Mouse (Mus musculus): Measurements from ENCODE around the gene Gdf2.

Gene Gdf2

GRCm38 (mm10) chr14:33958186-33958585, 17.3 kb downstream of the Gdf2 start:
- no peak for DNase-seq

GRCm38 (mm10) chr14:33958841-33959240, 18.0 kb downstream of the Gdf2 start:
- no peak for DNase-seq

- DNase-seq: peak; percentile 56
These were observed 18.5 kb downstream of the Gdf2 start for GRCm38 (mm10) chr14:33959341-33959740.

- DNase-seq: no peak
These were observed 24.8 kb downstream of the Gdf2 start for GRCm38 (mm10) chr14:33965675-33966074.

DNA sequence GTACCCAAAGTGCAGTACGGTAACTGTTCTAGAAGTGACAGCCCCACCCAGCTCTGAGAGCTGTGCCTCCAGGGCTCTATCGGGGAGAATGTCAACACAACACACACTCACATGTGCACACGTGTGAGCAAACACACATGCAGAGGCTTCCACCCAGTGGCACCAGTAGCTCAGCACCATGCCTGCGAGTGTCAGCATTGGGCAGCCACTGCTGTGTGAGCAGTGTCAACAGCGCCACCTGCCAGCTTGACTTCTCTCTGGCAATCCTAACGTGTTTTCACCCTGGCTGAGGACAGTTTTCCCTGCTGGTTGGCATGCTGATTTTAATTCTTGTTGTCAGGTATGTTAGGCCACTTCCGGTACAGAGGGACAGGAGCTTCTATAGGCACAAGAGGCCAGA, 31.8 kb downstream of the Gdf2 start:
- peak; percentile 37 for DNase-seq

DNA sequence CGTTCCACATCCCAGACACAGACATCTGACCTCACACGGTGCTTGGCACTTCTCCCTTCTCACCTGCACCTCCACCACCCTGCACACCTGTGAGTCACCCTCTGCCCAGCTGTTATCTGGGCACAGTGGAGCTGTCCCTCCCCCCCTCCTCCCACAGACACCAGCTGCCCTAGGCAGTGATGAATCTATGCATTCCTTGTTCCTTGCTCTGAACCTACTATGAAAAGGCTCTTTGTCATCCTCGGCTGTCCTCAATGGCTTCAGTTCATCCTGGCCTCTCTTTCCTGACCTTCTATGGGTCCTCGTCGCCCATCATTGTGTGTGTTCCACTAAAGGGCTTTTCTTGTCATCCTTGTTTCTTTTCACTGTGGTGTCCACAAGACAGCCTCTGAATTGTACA, 33.9 kb downstream of the Gdf2 start:
- no peak for DNase-seq

- DNase-seq: peak; percentile 19
These were observed 36.9 kb downstream of the Gdf2 start for GRCm38 (mm10) chr14:33977748-33978147.

- peak; percentile 45 for DNase-seq
These were observed 37.8 kb downstream of the Gdf2 start, which contains the start of gene Zfp488 for GRCm38 (mm10) chr14:33978604-33979059. Zfp488 (minus strand) TSS chr14:33978764.

DNA sequence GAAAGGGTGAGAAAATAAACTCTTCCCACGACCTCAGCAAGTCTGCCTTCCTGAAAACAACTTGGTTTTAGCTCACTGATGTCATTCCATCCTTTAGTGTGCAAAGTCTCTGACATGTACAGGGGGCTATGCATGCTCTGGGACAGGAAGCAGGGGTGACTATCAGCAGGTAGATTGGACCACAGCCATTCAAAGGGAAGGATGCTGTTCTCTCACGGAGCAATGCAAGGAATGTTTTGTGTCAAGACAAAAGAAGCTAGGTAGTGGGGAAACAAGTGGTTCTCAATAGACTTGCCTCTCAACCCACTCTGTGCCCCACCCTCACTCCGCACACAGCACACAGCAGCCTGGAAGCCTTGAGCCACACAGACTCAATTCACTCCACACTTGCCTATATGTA, 48.4 kb downstream of the Gdf2 start:
- DNase-seq: no peak

DNA sequence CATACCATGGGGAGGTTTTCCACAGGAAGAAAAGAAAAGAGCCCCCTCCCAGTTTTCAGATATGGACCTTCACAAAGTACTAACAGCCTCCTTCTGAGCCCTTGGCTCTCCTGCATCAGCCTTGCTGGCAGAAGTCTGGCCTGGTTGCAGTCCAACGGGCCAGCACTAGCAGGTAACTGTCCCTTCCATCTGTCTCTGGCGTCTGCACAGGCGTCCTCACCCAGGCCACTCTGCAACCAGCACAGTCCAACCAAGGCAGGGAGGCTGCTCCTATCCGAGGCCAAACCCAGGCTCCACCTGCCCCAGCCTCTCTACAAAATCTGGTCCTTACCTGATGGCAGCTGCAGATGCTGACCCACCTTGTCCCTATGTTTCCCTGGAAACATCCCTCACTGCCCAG, 51.1 kb downstream of the Gdf2 start:
- DNase-seq: peak; percentile 90

GRCm38 (mm10) chr14:33993051-33993450, 52.2 kb downstream of the Gdf2 start:
- DNase-seq: no peak

DNA sequence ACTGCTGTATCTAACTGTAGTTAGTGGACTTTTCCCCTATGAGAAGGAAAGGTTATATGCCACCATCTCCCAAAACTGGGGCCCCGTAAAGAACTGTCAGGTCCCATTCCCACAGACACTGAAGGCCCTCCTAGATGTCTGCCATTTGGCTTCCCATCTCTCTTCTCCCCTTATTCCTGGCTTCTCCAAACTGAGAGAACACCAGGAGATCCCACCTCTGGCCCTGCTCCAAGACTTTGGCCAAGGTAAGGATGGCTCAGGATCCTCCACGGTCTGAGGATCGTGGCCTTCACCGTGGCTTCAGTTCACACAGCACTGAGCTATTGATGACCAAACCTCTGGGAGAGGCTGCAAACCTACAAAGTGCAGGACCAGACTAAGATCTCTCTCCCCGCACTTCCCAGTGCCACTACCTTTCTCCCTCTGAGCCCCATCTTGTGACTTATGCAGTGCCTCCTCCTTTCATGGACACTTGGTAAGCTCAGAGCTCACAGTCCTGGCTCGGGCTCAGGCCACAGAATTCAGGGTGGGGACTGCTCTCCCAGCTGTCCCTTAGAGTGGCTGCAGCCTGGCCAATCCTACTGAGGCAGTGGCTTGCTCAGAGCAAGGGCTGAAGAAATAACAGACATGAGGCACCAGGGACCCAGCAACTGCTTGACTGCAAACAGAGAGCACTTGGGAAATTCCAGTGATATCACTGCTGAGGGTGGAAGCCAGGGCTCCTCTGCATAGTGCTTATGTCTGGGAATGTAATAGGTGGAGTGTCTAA, 52.9 kb downstream of the Gdf2 start:
- DNase-seq: peak; percentile 22

Data from cerebellum, adult 9-11 months (tissue).